Mouse (Mus musculus): ENCODE measurements around the gene Wfdc6a. TPM values are rescaled to one million over a fixed set of nuclear protein-coding genes. Genes with fewer than 3 reads are reported as not detected.
"Not testable (repeated sequence)": the region's sequence is repeated elsewhere in the genome, so short reads cannot be mapped to it uniquely, and the experiment has no call there.

The Wfdc6a gene
- polyA plus RNA-seq (2015; fragmentation: Nextera tagmentation; extraction: Ambion mirVana): 0.77 and 0.95 TPM in 2 replicates

GRCm38 (mm10) chr2:164585025-164585725, at the start of gene Wfdc6a:
Gene Wfdc6a, minus strand, starts transcription at chr2:164585447.
- WGBS: 38% methylated on average over 13 of the region's 13 CpGs
- not testable (repeated sequence) for H3K27me3 ChIP-seq; H3K36me3 ChIP-seq; ATAC-seq (ENCODE audit: borderline replicate concordance, extremely low read depth, low FRiP score, low TSS enrichment); H3K4me1 ChIP-seq; H3K9me3 ChIP-seq; H3K4me3 ChIP-seq; H3K9ac ChIP-seq; H3K4me2 ChIP-seq
- peak within 1 kb of the TSS; percentile 13; the same call in 1 of the 2 replicates for H3K27ac ChIP-seq

GRCm38 (mm10) chr2:164621775-164622174, 36.5 kb upstream of the Wfdc6a start:
- 75% methylated on average over 4 of the region's 4 CpGs for WGBS
- Histone ChIP-seq H3K27ac (no peak overlapping the region), H3K4me2 (no peak overlapping the region), H3K27me3 (no peaks in the 10 kb centered on the region), H3K4me1 (no peaks in the 10 kb centered on the region), H3K9me3 (no peaks in the 10 kb centered on the region), H3K36me3 (no peaks in the 10 kb centered on the region), H3K4me3 (no peak overlapping the region), H3K9ac (no peak overlapping the region)
- ATAC-seq (ENCODE audit: borderline replicate concordance, extremely low read depth, low FRiP score, low TSS enrichment): no peak

GRCm38 (mm10) chr2:164619050-164619449, 33.8 kb upstream of the Wfdc6a start:
- Histone ChIP-seq H3K9me3 (no peaks in the 10 kb centered on the region), H3K36me3 (no peaks in the 10 kb centered on the region), H3K4me3 (no peak overlapping the region), H3K4me2 (no peak overlapping the region), H3K27me3 (no peaks in the 10 kb centered on the region), H3K4me1 (no peaks in the 10 kb centered on the region), H3K27ac (no peak overlapping the region), H3K9ac (no peak overlapping the region)
- WGBS: 53% methylated on average over 5 of the region's 5 CpGs
- no peak for ATAC-seq (ENCODE audit: borderline replicate concordance, extremely low read depth, low FRiP score, low TSS enrichment)

GRCm38 (mm10) chr2:164615386-164615785, 30.1 kb upstream of the Wfdc6a start:
- no peaks in the 10 kb centered on the region for H3K36me3 ChIP-seq
- WGBS: 83% methylated on average over 3 of the region's 3 CpGs
- no peak overlapping the region for H3K9ac ChIP-seq
- no peaks in the 10 kb centered on the region for H3K4me1 ChIP-seq
- no peak overlapping the region for H3K27ac ChIP-seq
- no peak for ATAC-seq (ENCODE audit: borderline replicate concordance, extremely low read depth, low FRiP score, low TSS enrichment)
- no peaks in the 10 kb centered on the region for H3K9me3 ChIP-seq
- H3K27me3 ChIP-seq: no peaks in the 10 kb centered on the region
- H3K4me2 ChIP-seq: no peak overlapping the region
- H3K4me3 ChIP-seq: no peak overlapping the region

- not testable (repeated sequence) for H3K4me2 ChIP-seq; H3K9ac ChIP-seq; H3K27me3 ChIP-seq; H3K36me3 ChIP-seq; H3K9me3 ChIP-seq; H3K4me3 ChIP-seq; H3K27ac ChIP-seq; ATAC-seq (ENCODE audit: borderline replicate concordance, extremely low read depth, low FRiP score, low TSS enrichment); H3K4me1 ChIP-seq
- 40% methylated on average over 8 of the region's 8 CpGs for WGBS
These were observed 28.2 kb upstream of the Wfdc6a start, which contains the start of the genes Wfdc6b and Wfdc8 for GRCm38 (mm10) chr2:164613471-164613870. Gene Wfdc6b, plus strand, starts transcription at chr2:164613522. Gene Wfdc8, minus strand, starts transcription at chr2:164613626.

GRCm38 (mm10) chr2:164608781-164609180, 23.5 kb upstream of the Wfdc6a start:
- no peak overlapping the region for H3K4me2 ChIP-seq
- no peaks in the 10 kb centered on the region for H3K27me3 ChIP-seq
- H3K36me3 ChIP-seq: no peaks in the 10 kb centered on the region
- no peak overlapping the region for H3K9ac ChIP-seq
- 69% methylated on average over 6 of the region's 6 CpGs for WGBS
- no peaks in the 10 kb centered on the region for H3K9me3 ChIP-seq
- no peak overlapping the region for H3K4me3 ChIP-seq
- ATAC-seq (ENCODE audit: borderline replicate concordance, extremely low read depth, low FRiP score, low TSS enrichment): no peak
- no peak overlapping the region for H3K27ac ChIP-seq
- no peaks in the 10 kb centered on the region for H3K4me1 ChIP-seq

- ATAC-seq (ENCODE audit: borderline replicate concordance, extremely low read depth, low FRiP score, low TSS enrichment): no peak
- Histone ChIP-seq H3K27me3 (no peaks in the 10 kb centered on the region), H3K4me1 (no peaks in the 10 kb centered on the region), H3K27ac (no peak overlapping the region), H3K9ac (no peak overlapping the region), H3K9me3 (no peaks in the 10 kb centered on the region), H3K4me2 (no peak overlapping the region), H3K36me3 (no peaks in the 10 kb centered on the region), H3K4me3 (no peak overlapping the region)
- WGBS: 88% methylated on average over 8 of the region's 8 CpGs
These were observed 19.2 kb upstream of the Wfdc6a start for GRCm38 (mm10) chr2:164604411-164604810.

GRCm38 (mm10) chr2:164603482-164603881, 18.2 kb upstream of the Wfdc6a start:
- H3K4me3 ChIP-seq: no peak overlapping the region
- no peak overlapping the region for H3K27ac ChIP-seq
- no peak for ATAC-seq (ENCODE audit: borderline replicate concordance, extremely low read depth, low FRiP score, low TSS enrichment)
- WGBS: 87% methylated on average over 3 of the region's 3 CpGs
- no peaks in the 10 kb centered on the region for H3K4me1 ChIP-seq
- H3K9ac ChIP-seq: no peak overlapping the region
- H3K36me3 ChIP-seq: no peaks in the 10 kb centered on the region
- H3K9me3 ChIP-seq: no peaks in the 10 kb centered on the region
- no peaks in the 10 kb centered on the region for H3K27me3 ChIP-seq
- H3K4me2 ChIP-seq: no peak overlapping the region

- no peak overlapping the region for H3K4me2 ChIP-seq
- H3K27ac ChIP-seq: no peak overlapping the region
- no peak overlapping the region for H3K4me3 ChIP-seq
- no peaks in the 10 kb centered on the region for H3K36me3 ChIP-seq
- H3K4me1 ChIP-seq: no peaks in the 10 kb centered on the region
- WGBS: 64% methylated on average over 3 of the region's 3 CpGs
- H3K9ac ChIP-seq: no peak overlapping the region
- ATAC-seq (ENCODE audit: borderline replicate concordance, extremely low read depth, low FRiP score, low TSS enrichment): no peak
- no peaks in the 10 kb centered on the region for H3K9me3 ChIP-seq
- H3K27me3 ChIP-seq: no peaks in the 10 kb centered on the region
These were observed 14.9 kb upstream of the Wfdc6a start for GRCm38 (mm10) chr2:164600179-164600578.

- H3K4me3 ChIP-seq: no peak within 1 kb of the TSS
- no peaks in the 10 kb centered on the region for H3K27me3 ChIP-seq
- H3K4me1 ChIP-seq: no peaks in the 10 kb centered on the region
- no peak within 1 kb of the TSS for H3K27ac ChIP-seq
- H3K9me3 ChIP-seq: no peaks in the 10 kb centered on the region
- H3K36me3 ChIP-seq: no peaks in the 10 kb centered on the region
- no peak within 1 kb of the TSS for H3K9ac ChIP-seq
- no peak for ATAC-seq (ENCODE audit: borderline replicate concordance, extremely low read depth, low FRiP score, low TSS enrichment)
- H3K4me2 ChIP-seq: no peak within 1 kb of the TSS
- 73% methylated on average over 4 of the region's 4 CpGs for WGBS
These were observed 8.2 kb upstream of the Wfdc6a start, which contains the start of gene Eppin for GRCm38 (mm10) chr2:164593494-164593893. Gene Eppin, minus strand, starts transcription at chr2:164593594.

GRCm38 (mm10) chr2:164592014-164592413, 6.8 kb upstream of the Wfdc6a start:
- ATAC-seq (ENCODE audit: borderline replicate concordance, extremely low read depth, low FRiP score, low TSS enrichment): no peak
- H3K27me3 ChIP-seq: no peaks in the 10 kb centered on the region
- H3K4me3 ChIP-seq: no peak overlapping the region
- no peaks in the 10 kb centered on the region for H3K9me3 ChIP-seq
- no peak overlapping the region for H3K4me2 ChIP-seq
- H3K27ac ChIP-seq: no peak overlapping the region
- H3K4me1 ChIP-seq: no peaks in the 10 kb centered on the region
- 6% methylated on average over 4 of the region's 4 CpGs for WGBS
- no peak overlapping the region for H3K9ac ChIP-seq
- H3K36me3 ChIP-seq: no peaks in the 10 kb centered on the region

GRCm38 (mm10) chr2:164573359-164573758, 11.9 kb downstream of the Wfdc6a start, which contains the start of gene Spint3:
Gene Spint3, minus strand, starts transcription at chr2:164573459.
- WGBS: 71% methylated on average over 6 of the region's 6 CpGs
- H3K9ac ChIP-seq; H3K4me3 ChIP-seq; H3K4me1 ChIP-seq; H3K27ac ChIP-seq; H3K36me3 ChIP-seq; ATAC-seq (ENCODE audit: borderline replicate concordance, extremely low read depth, low FRiP score, low TSS enrichment); H3K9me3 ChIP-seq; H3K27me3 ChIP-seq; H3K4me2 ChIP-seq: not testable (repeated sequence)
